Mouse (Mus musculus) heart, postnatal 36 days (tissue): Measurements from ENCODE around the gene Gps2. TPM values are rescaled to one million over a fixed set of nuclear protein-coding genes. Genes with fewer than 3 reads are reported as not detected.
A peak's percentile ranks its signal among the peaks of the same experiment; 100 is the strongest.

Source experiments
- DNase-seq, 2 experiments: peaks; one replicate each; pipeline ENCODE4 v3.0.0; 2021 to 2022
- intact Hi-C: fragments of 180-260 bp; cut with DNase I; formaldehyde crosslinking; loops from one replicate; pipeline ENCODE4 v1.15.1; 2025
- total RNA-seq, 2 experiments: library from RNA; stranded (reverse); gene quantifications; 2 replicates each; pipeline ENCODE4 v1.2.3; 2021

Gene Gps2
- total RNA-seq, 2 experiments from 2014 or later: 28.2 to 32.1 TPM

DNA sequence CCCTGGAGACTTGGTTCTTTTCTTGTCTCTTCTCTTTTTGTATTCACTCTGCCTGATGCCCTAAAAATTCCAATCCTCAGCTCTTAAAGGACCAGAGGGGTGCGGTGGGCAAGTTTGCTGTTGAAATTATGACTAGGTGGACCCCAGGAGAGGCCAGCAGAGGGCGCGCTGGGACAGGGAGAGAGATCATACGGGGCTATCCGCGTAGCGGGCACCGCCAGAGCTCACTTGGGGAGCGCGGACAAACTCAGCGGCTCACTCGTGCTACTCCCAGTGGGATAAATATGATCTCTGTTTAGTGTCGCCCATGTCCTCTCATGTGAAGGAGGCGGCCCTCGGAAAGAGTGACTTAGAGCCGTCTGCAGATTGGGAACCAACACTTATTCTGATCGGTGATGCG lies 20.5 kb downstream of the Gps2 start:
- intact Hi-C loops: loop anchor here (1.0 to 10.0 kb wide), 3 partner anchors 15 to 281 kb away; partner anchors contain the start of genes Acadvl and Slc16a11

DNA sequence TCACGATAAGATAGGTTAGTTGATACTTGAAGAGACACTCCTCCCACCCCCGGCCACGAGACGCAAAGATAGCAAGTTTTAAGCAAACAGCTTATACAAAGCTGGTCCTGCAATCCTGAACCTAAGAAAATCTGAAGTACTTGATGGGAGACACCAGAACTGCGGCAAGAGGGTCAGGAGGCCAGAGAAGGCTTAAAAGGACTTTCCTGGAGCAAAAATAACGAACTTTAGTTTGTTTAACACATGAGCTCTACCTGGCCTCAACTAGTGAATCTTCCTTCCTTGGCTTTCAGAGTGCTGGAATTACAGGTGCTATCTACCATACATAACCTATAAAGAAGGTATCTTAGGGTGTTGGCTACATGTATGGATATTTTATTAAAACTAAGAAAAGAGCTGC lies 21.0 kb downstream of the Gps2 start:
- intact Hi-C loops: loop anchor here (1.0 to 10.0 kb wide), 3 partner anchors 15 to 280 kb away; partner anchors contain the start of genes Acadvl and Slc16a11
- DNase-seq: no peak

More for the DNA sequence above, 20.5 kb downstream of the Gps2 start:
- DNase-seq: peak; percentile 95 to 98

DNA sequence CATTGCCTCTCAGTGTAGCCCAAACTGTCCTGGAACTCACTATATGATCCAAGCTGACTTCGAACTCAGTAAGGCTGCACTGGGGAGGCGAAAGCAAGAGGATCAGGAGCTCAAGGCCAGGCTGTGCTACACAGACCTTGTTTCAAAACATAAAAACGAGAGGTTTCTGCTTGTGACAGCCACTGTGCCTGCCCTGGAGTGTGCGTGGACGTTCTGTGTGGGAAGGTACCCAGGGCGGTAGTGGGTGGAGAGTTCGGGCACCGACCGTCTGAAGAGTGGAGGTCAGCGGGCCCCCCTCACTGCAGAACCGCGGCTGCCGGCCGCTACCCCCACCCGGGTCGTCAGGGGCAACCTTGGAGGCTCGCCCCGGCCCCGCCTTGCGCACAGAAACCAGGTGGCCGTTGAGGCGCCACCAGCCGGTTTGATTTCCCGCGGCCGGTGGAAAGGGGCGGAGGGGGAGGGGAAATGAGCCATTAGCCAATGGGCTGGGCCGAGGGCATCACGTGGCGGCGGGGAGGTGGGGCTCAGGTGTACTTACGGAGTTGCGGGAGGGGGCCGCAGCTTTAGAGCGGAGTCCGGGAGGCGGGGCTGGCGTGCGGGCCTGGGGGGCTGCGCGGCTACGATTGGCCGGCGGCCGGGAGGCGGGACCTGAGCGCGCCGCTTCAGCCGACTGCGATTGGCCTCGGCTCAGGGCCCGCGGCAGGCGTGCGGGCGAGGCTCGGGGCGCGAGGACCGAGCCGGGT lies 21.6 kb downstream of the Gps2 start, which contains the start of gene Ybx2:
Gene Ybx2 (plus strand): TSS at position 660 of the 743 bp plus-strand sequence.
- intact Hi-C loops: loop anchor here (2.0 to 10.0 kb wide), 2 partner anchors 79 to 279 kb away; partner anchors contain the start of genes Acadvl and Slc16a11
- DNase-seq: peak; percentile 82 to 85

GRCm38 (mm10) chr11:69936156-69936555 lies 22.5 kb downstream of the Gps2 start:
- intact Hi-C loops: loop anchor here (10.0 kb wide), 1 partner anchor 279 kb away; the partner anchor contains the start of gene Slc16a11
- no peak for DNase-seq

GRCm38 (mm10) chr11:69936714-69937347 lies 23.1 kb downstream of the Gps2 start:
- intact Hi-C loops: loop anchor here (1.0 to 10.0 kb wide), 2 partner anchors 9 to 278 kb away; partner anchors contain the start of gene Slc16a11
- no peak for DNase-seq

GRCm38 (mm10) chr11:69937385-69937784 lies 23.7 kb downstream of the Gps2 start:
- DNase-seq: peak; percentile 65 to 69
- intact Hi-C loops: loop anchor here (1.0 to 10.0 kb wide), 2 partner anchors 9 to 277 kb away; partner anchors contain the start of gene Slc16a11

DNA sequence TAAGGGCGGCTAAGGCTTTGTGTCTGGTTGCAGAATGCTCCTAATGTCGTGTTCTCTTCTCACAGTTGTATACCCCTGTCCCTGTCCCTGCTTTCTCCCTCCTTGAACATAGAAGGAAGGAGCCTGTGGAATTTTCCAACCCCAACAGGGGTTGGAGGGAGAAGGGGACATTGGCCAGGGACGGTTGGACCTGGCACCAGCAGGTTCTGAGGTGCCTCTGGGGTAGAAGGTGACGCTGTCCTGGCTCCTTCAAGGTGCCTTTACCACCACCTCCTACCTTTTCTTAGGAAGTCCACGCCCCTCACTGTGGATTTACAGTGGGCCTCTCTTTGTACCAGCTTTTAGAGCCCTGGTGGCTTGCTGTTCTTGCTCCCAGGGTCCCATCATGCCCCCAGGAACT lies 24.1 kb downstream of the Gps2 start:
- intact Hi-C loops: loop anchor here (1.0 to 10.0 kb wide), 2 partner anchors 8 to 277 kb away; partner anchors contain the start of gene Slc16a11

GRCm38 (mm10) chr11:69938401-69938979 lies 24.8 kb downstream of the Gps2 start:
- intact Hi-C loops: loop anchor here (10.0 kb wide), 1 partner anchor 276 kb away; the partner anchor contains the start of gene Slc16a11

More for the DNA sequence above, 24.1 kb downstream of the Gps2 start:
- peak in 1 of 2 experiments; percentile 24 for DNase-seq

DNA sequence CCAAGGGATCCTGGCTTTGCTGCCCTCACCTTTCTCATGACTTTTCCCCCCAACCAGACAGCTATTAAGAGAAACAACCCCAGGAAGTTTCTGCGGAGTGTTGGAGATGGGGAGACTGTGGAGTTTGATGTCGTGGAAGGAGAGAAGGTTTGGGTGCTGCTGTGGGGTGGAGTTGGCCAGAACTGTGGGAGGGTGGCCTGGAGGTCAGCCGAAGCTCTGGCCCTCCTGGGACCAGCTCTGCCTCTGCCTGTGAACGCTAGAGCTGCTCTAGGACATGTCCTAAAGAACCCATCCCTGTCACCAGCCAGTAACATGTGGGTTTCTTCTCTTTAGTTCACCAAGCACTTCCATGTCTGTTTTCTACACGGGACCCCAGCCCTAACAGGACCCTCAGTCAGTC lies 25.5 kb downstream of the Gps2 start:
- peak in 1 of 2 experiments; percentile 22 for DNase-seq
- intact Hi-C loops: loop anchor here (10.0 kb wide), 1 partner anchor 276 kb away; the partner anchor contains the start of gene Slc16a11

More at GRCm38 (mm10) chr11:69938401-69938979, 24.8 kb downstream of the Gps2 start:
- no peak for DNase-seq

GRCm38 (mm10) chr11:69939731-69940130 lies 26.0 kb downstream of the Gps2 start:
- DNase-seq: no peak
- intact Hi-C loops: loop anchor here (10.0 kb wide), 1 partner anchor 275 kb away; the partner anchor contains the start of gene Slc16a11

DNA sequence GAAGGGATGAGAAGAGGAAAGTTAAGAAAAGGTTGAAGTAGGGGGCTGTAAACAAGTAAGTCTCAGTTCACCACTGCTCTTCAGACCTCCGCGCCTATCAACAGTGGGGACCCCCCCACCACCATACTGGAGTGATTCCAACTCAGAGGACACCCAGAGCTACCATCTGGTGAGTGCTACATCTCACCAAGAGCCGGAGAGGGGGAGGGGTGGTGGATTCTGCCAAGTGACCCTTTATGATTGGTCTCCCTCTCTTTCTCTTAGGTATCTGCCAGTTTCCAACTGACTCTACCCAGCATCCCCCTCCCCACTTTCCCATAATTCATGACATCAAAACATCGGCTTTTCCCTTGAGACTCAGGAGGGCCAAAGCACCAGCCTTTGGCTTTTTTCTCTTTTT lies 27.3 kb downstream of the Gps2 start:
- intact Hi-C loops: no loop called here

GRCm38 (mm10) chr11:69945216-69945615 lies 31.5 kb downstream of the Gps2 start:
- no peak for DNase-seq
- intact Hi-C loops: no loop called here

More for the DNA sequence above, 27.3 kb downstream of the Gps2 start:
- no peak for DNase-seq

DNA sequence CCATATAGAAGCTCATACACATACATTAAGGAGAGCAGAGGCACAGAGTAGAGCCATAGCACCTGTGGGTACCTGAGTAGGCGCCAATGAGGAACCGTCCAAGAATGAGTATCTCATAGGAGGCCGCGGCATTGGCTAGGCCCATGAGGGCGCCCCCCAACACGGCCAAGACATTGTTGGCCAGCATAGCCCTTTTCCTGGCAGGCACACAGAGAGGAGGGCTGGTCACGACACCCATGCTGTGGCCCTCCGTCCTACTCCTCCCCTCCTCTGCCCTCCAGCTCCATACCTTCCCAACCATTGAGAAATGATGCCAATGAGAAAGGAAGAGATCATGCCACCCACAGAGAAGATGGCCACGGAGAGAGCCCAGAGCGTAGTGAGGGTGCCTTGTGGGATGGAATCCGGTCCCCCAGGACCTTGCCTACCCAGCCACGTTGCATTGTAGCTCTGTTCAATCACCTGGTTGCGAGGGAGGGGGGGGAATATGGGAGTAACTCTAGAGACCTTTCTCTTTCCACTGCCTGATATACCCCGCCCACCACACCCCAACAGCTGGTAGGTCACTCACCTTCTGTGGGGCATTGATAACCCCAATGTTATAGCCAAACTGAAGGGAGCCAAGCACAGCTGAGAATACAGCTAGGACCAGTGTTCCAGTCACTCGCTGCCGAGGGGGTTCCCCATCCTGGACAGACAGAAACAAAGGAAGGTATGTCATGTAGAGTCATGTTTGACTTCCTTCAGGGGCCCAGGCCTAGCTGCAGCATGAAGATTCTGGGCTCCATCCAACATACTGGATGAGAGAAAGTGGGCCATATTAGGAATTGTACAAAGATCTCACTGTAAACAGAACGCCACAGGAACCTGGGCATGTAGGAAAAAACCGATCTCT lies 32.6 kb downstream of the Gps2 start:
- peak in 1 of 2 experiments; percentile 22 for DNase-seq
- intact Hi-C loops: loop anchor here (1.0 kb wide), 1 partner anchor 9 kb away; no protein-coding TSS in a partner anchor

- peak; percentile 59 to 75 for DNase-seq
- intact Hi-C loops: loop anchor here (2.0 kb wide), 1 partner anchor 71 kb away; no protein-coding TSS in a partner anchor
Measured at GRCm38 (mm10) chr11:69947337-69948065, 33.8 kb downstream of the Gps2 start.

- peak; percentile 88 to 92 for DNase-seq
- intact Hi-C loops: loop anchor here (2.0 kb wide), 1 partner anchor 71 kb away; no protein-coding TSS in a partner anchor
Measured at GRCm38 (mm10) chr11:69948066-69948762, 34.5 kb downstream of the Gps2 start, which contains the start of gene Slc2a4. Slc2a4 (minus strand) TSS chr11:69948188.

- peak; percentile 91 for DNase-seq
- intact Hi-C loops: loop anchor here (1.0 to 2.0 kb wide), 2 partner anchors 14 to 72 kb away; no protein-coding TSS in a partner anchor
Measured at GRCm38 (mm10) chr11:69948763-69949150, 35.1 kb downstream of the Gps2 start.

DNA sequence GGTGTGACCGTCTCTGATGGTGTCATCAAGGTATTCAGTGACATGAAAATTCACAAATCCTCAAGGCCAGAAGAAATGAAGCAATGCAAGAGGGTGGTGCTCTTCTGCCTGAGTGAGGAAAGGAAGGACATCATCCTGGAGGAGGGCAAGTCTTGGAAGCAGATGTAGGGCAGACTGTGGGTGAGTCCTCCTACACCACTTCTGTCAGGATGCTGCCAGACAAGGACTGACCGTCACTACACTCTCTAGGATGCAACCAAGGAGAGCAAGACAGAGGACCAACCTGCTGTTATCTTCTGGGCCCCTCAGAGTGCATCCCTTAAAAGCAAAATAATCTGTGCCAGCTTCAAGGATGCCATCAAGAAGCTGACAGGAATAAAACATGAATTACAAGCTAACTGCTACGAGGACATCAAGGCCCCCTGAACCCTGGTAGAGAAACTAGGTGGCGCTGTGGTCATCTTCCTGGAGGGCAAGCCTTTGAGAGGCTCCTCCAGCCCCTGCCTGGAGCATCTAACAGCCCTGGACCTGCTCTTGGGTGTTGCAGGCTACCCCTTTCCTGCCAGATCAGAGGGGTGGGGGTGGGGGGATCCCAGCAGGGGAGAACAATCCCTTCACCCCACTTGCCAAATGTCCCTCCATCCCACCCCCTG lies 37.2 kb downstream of the Gps2 start:
- intact Hi-C loops: no loop called here
- DNase-seq: no peak
